Mouse (Mus musculus): ENCODE results near the gene Casz1. TPM values are rescaled to one million over a fixed set of nuclear protein-coding genes. Genes with fewer than 3 reads are reported as not detected.

Gene Casz1
- polyA plus RNA-seq, 1 experiment: 120 TPM

DNA sequence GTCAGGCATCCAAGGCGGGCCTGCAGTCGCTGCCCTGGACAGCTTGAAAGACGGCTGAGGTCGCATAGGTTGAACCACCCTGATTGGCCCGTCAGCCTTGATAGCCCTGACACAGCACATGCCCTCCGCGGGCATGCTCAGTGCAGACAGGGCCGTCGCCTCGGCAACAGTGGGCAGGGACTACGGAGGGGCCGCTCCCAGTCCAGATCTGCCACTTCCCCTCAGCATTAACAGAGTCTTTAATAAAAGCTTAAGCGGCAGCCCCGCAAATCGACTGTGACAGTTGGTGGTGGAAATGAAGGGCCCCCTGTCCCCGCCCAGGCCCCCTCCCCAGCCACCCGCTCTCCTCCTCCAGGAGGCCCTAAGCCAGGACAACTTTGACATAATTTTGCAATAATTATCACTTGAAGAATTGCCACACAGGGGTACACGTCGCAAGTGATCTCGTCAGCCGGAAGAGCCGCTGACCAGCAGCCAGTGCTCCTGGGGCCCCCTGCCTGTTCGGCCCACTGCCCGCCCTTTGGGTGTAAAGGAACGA, 136.5 kb downstream of the Casz1 start:
- no peak overlapping the region for H3K27ac ChIP-seq (ENCODE audit: insufficient read depth, low read depth, low read length)
- 48% methylated on average over 25 of the region's 25 CpGs for WGBS
- no peak for TF ChIP-seq CTCF (IDR thresholded peaks at IDR 0.05; ENCODE audit: extremely low read depth, insufficient read length, insufficient replicate concordance, low read depth, low read length)
- no peak for TF ChIP-seq POLR2A (IDR thresholded peaks at IDR 0.05; ENCODE audit: low read depth, low read length)
- H3K36me3 ChIP-seq (ENCODE audit: control insufficient read depth, insufficient read depth, low read length): peaks cover 91% of the 10 kb centered on the region
- peaks cover 5% of the 10 kb centered on the region; the same call in 1 of the 2 replicates for H3K4me1 ChIP-seq (ENCODE audit: control insufficient read depth, insufficient read depth, insufficient read length, low read length)
- no peaks in the 10 kb centered on the region for H3K27me3 ChIP-seq (ENCODE audit: control insufficient read depth, insufficient read depth, low read length)
- peak overlapping the region; percentile 29 for H3K4me3 ChIP-seq (ENCODE audit: low read depth, low read length)

DNA sequence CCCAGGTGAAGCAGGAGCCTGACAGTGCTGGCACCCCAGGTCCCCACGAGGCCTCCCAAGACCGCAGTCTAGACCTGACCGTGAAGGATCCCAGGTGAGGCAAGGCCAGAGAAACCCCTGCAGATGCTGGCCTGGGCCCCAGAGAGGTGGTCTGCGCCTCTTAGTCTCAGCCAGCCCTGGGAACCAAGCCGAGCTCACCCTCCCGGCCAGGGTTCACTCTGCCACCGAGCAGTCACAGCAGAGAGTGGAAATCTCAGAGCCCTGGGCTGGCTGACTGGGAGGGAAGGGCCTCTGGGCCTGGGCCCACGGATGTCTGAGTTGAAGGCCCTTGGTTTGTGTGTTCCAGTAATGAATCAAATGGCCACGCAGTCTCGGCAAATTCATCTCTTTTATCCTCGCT, 137.1 kb downstream of the Casz1 start:
- Histone ChIP-seq H3K4me1 (ENCODE audit: control insufficient read depth, insufficient read depth, insufficient read length, low read length) (peaks cover 5% of the 10 kb centered on the region; the same call in 1 of the 2 replicates), H3K4me3 (ENCODE audit: low read depth, low read length) (no peak overlapping the region), H3K27ac (ENCODE audit: insufficient read depth, low read depth, low read length) (no peak overlapping the region), H3K27me3 (ENCODE audit: control insufficient read depth, insufficient read depth, low read length) (no peaks in the 10 kb centered on the region), H3K36me3 (ENCODE audit: control insufficient read depth, insufficient read depth, low read length) (peaks cover 91% of the 10 kb centered on the region)
- WGBS: 75% methylated on average over 11 of the region's 11 CpGs
- no peak for TF ChIP-seq CTCF (IDR thresholded peaks at IDR 0.05; ENCODE audit: extremely low read depth, insufficient read length, insufficient replicate concordance, low read depth, low read length)
- TF ChIP-seq POLR2A (IDR thresholded peaks at IDR 0.05; ENCODE audit: low read depth, low read length): no peak

DNA sequence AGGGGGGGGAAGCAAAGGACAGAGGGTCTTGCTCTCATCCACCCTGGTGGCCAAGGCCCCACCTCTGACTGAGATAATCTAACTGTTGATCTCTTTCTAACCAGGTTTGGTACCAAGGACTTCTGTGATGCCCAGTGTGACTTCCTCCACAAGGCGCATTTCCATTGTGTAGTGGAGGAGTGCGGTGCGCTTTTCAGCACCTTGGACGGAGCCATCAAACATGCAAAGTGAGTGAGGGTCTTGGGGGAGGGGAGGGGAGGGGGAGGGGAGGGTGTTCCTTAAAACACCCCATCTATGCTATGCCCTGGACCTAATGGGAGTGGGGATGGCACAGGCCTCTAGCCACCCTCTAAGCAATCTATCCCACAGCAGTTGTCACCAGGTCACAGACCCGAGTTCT, 138.9 kb downstream of the Casz1 start:
- Histone ChIP-seq H3K27me3 (ENCODE audit: control insufficient read depth, insufficient read depth, low read length) (no peaks in the 10 kb centered on the region), H3K4me3 (ENCODE audit: low read depth, low read length) (no peak overlapping the region), H3K4me1 (ENCODE audit: control insufficient read depth, insufficient read depth, insufficient read length, low read length) (peaks cover 5% of the 10 kb centered on the region; the same call in 1 of the 2 replicates), H3K36me3 (ENCODE audit: control insufficient read depth, insufficient read depth, low read length) (peaks cover 91% of the 10 kb centered on the region), H3K27ac (ENCODE audit: insufficient read depth, low read depth, low read length) (no peak overlapping the region)
- 85% methylated on average over 5 of the region's 5 CpGs for WGBS
- no peak for TF ChIP-seq CTCF (IDR thresholded peaks at IDR 0.05; ENCODE audit: extremely low read depth, insufficient read length, insufficient replicate concordance, low read depth, low read length)
- TF ChIP-seq POLR2A (IDR thresholded peaks at IDR 0.05; ENCODE audit: low read depth, low read length): no peak

DNA sequence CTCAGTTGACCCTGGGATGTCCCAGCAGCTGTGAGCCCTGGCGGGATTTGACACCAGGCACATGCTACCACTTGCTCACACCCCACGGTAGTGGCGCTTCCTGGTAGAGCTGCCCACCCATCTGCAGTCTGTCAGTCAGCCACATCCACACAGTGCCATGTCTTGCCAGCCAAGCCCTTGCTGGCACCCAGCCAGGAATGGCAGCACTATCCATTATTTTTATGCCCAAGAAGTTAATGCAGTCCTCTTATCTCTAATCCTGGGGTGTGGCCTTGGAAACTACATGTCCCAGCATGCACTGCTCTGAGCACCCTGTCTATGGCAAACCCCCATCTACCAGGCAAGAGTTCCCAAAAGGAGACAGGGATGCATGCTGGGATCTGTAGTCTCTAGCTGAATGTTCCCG, 141.2 kb downstream of the Casz1 start:
- H3K27me3 ChIP-seq (ENCODE audit: control insufficient read depth, insufficient read depth, low read length): no peaks in the 10 kb centered on the region
- H3K4me3 ChIP-seq (ENCODE audit: low read depth, low read length): no peak overlapping the region
- H3K4me1 ChIP-seq (ENCODE audit: control insufficient read depth, insufficient read depth, insufficient read length, low read length): peaks cover 4% of the 10 kb centered on the region; the same call in 1 of the 2 replicates
- H3K36me3 ChIP-seq (ENCODE audit: control insufficient read depth, insufficient read depth, low read length): peaks cover 89% of the 10 kb centered on the region
- WGBS: 51% methylated on average over 4 of the region's 4 CpGs
- TF ChIP-seq CTCF (IDR thresholded peaks at IDR 0.05; ENCODE audit: extremely low read depth, insufficient read length, insufficient replicate concordance, low read depth, low read length): no peak
- TF ChIP-seq POLR2A (IDR thresholded peaks at IDR 0.05; ENCODE audit: low read depth, low read length): no peak
- no peak overlapping the region for H3K27ac ChIP-seq (ENCODE audit: insufficient read depth, low read depth, low read length)

DNA sequence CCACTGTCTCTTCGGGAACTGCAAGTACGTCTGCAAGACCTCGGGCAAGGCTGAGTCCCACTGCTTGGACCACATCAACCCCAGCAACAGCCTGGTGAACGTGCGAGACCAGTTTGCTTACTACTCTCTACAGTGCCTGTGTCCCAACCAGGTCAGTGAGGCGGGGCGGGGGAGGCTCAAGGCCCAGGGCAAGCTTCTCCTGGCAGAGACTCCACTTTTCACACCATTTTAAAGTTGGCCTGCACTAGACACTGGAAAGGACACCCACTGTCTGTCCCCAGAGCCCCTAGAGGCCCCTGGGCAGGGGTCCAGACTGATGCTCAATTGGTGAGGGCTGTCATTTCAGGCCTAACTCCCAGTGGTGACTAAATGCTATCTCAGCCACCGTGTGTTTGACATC, 141.8 kb downstream of the Casz1 start:
- 94% methylated on average over 8 of the region's 8 CpGs for WGBS
- no peak overlapping the region for H3K4me3 ChIP-seq (ENCODE audit: low read depth, low read length)
- TF ChIP-seq CTCF (IDR thresholded peaks at IDR 0.05; ENCODE audit: extremely low read depth, insufficient read length, insufficient replicate concordance, low read depth, low read length): no peak
- no peak for TF ChIP-seq POLR2A (IDR thresholded peaks at IDR 0.05; ENCODE audit: low read depth, low read length)
- H3K36me3 ChIP-seq (ENCODE audit: control insufficient read depth, insufficient read depth, low read length): peaks cover 89% of the 10 kb centered on the region
- H3K27me3 ChIP-seq (ENCODE audit: control insufficient read depth, insufficient read depth, low read length): no peaks in the 10 kb centered on the region
- no peak overlapping the region for H3K27ac ChIP-seq (ENCODE audit: insufficient read depth, low read depth, low read length)
- peaks cover 7% of the 10 kb centered on the region for H3K4me1 ChIP-seq (ENCODE audit: control insufficient read depth, insufficient read depth, insufficient read length, low read length)

DNA sequence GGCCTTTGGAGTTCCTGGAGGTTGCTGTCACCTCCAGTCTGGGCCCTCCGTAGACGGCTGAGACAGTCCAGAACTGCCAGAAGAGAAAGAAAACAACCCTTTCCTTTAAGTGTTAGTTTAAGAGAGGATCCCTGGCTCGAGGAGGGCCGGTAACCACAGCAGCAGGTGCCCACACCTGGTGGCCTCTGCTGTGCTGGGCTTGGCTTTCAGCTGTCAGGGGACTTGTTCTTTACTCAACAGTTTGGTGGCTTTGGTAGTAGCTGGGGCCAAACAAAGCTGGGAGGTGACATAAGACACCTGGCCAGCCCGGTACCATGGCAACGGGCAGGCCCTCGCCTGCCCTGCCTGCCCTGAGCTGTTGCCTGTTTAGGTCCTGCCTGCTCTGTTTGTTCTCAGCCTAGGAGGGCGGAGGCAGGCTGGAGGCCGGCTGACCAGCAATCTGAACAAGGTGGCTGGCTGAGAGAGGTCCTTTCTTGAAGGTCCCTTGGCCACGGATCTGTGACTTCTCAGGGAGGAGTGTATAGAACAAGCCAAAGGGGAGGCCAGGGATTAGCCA, 143.7 kb downstream of the Casz1 start:
- Histone ChIP-seq H3K36me3 (ENCODE audit: control insufficient read depth, insufficient read depth, low read length) (peaks cover 96% of the 10 kb centered on the region), H3K27ac (ENCODE audit: insufficient read depth, low read depth, low read length) (peak overlapping the region; percentile 12; the same call in 1 of the 2 replicates), H3K4me1 (ENCODE audit: control insufficient read depth, insufficient read depth, insufficient read length, low read length) (peaks cover 11% of the 10 kb centered on the region), H3K27me3 (ENCODE audit: control insufficient read depth, insufficient read depth, low read length) (no peaks in the 10 kb centered on the region), H3K4me3 (ENCODE audit: low read depth, low read length) (no peak overlapping the region)
- TF ChIP-seq POLR2A (IDR thresholded peaks at IDR 0.05; ENCODE audit: low read depth, low read length): no peak
- WGBS: 64% methylated on average over 10 of the region's 10 CpGs

DNA sequence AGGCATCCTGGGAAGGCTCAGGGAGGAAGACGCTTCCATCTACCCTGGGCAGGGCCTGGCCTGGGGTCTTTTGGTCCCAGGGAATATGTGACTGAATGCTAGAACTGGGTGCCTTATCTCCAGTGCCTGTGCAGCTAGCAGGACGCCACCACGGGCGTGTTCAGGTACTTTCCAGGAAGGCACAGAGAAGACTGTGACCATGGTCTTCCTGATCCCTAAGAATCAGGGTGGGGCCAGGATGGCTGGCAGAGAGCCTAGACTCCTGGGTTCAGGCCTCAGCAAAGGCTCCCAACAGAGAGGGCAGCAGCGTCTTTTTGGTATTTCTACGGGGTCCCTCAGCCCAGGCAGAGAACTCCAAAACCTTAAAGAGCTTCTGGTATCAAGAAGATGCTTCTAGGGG, 146.3 kb downstream of the Casz1 start:
- no peak overlapping the region for H3K27ac ChIP-seq (ENCODE audit: insufficient read depth, low read depth, low read length)
- 38% methylated on average over 6 of the region's 6 CpGs for WGBS
- no peak overlapping the region for H3K4me3 ChIP-seq (ENCODE audit: low read depth, low read length)

More for the DNA sequence above, 146.3 kb downstream of the Casz1 start:
- Histone ChIP-seq H3K36me3 (ENCODE audit: control insufficient read depth, insufficient read depth, low read length) (peaks cover 81% of the 10 kb centered on the region), H3K4me1 (ENCODE audit: control insufficient read depth, insufficient read depth, insufficient read length, low read length) (peaks cover 12% of the 10 kb centered on the region), H3K27me3 (ENCODE audit: control insufficient read depth, insufficient read depth, low read length) (no peaks in the 10 kb centered on the region)
- TF ChIP-seq CTCF (IDR thresholded peaks at IDR 0.05; ENCODE audit: extremely low read depth, insufficient read length, insufficient replicate concordance, low read depth, low read length) (no peak), POLR2A (IDR thresholded peaks at IDR 0.05; ENCODE audit: low read depth, low read length) (no peak)

Data from small intestine, adult 2 months (tissue).